Mouse (Mus musculus): ENCODE results near the gene Sp2.

The Sp2 gene

DNA sequence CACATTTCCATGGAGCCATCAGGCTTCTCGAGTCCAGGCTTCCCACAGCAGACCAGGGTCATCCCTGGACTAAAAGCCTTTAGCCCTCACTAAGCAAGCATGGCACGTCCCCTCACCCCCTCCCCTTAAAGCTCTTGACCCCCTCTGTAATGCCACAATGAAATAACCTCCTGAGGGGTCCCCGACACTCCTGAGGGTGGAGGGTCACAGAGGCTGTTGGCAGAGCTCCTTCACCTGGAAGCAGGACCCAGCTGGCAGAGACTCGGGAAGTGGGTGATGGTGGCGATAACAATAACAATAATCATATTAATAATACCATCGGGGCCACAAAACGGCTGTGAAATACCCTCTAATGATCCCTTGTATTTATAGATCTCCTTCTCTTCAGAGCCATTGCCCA is at the start of gene Sp2:
Gene Sp2 (minus strand): TSS at position 101 of the 400 bp plus-strand sequence.
- no peak for DNase-seq (ENCODE audit: inconsistent age in 2 of 2, low spot score in 1 of 2)

DNA sequence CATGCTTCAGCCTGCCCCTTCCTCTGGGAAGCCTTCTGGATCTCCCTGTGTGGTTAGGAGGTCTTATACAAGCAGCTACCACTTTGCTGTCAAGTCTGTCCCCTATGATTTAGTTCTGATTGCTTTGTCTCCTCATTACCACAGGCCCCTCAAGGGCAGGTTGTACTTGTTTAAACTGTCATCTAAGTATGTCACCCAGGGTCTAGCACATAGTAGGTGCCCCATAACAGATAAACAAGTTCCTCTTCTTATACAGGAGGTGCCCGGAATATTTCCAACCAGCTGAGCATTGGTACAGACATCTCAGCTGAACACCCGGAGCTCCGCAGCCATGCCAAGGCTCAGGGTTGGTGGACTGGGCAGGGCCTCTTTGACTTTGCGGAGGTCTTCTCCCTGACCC is 49.7 kb upstream of the Sp2 start:
- DNase-seq (ENCODE audit: inconsistent age in 2 of 2, low spot score in 1 of 2) = no peak

DNA sequence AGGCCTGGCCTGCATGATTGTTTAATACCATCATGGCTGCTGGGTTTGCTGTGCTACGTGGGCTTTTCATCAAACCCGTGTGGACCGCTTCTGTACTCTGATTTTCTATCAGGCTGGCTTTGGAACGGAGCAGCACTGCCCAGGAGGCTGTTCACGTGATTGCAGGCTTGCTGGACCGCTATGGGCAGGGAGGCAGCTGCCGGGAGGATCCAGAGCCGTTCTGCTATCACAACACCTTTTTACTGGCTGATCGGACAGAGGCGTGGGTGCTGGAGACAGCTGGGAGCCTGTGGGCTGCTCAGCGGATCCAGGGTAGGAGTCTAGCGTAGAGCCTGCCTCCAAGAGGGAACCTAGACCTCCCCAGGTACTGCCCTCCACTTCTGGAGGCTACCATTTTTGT is 49.2 kb upstream of the Sp2 start:
- DNase-seq (ENCODE audit: inconsistent age in 2 of 2, low spot score in 1 of 2) = no peak

DNA sequence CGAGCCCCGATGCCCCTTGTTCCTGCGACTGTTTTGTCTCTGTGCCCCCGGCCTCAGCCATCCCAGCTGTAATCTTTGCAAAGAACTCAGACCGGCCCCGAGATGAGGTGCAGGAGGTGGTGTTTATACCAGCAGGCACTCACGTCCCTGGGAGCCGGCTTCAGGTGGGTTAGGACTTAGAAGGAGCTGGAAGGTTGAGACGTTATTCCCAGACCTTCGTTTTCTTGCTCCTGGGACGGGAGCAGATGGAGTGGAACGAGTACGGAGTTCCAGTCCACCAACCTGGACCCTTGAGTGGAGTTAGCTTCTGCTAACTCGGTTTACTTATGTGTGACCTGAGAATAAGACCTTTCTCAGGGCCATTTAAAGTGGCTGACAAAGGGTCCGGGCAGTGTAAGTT is 47.7 kb upstream of the Sp2 start:
- DNase-seq (ENCODE audit: inconsistent age in 2 of 2, low spot score in 1 of 2) = no peak

DNA sequence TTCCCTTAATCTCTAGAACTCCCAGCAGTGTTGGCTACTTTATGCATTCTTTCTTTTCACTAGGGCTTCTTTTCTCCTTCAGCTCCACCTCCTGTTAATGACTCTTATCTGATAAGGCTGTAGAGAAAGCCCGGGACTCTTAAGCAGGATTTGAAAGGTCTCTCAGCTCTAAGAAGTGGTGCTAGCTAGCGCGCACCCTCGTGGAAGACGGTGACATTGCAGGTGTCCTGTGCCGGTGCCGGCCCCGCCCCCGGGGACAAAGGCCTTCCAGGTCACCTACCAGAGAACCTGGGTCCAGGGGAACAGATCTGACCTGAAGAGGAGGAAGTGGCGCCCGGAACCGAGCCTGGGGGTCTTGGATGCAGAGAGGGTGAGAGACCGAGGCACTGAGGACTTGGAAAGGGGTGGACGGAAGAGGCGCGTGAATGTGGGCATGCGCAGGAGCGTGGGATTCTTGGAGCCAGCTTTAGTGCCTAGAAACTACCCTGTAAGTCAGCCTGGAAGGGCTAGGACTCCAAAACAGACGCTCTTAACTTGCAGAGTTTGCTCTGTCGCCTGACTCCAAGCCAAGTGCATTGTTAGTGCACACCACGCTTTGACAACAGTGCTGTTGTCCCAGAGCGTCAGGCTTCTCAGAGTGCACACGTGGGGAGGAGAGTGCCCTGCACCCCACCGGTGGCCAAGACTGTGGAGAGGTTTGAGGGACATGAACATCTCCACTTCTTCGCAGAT is 47.1 kb upstream of the Sp2 start, which contains the start of gene Scrn2:
Gene Scrn2 (plus strand): TSS at position 253 of the 732 bp plus-strand sequence.
- DNase-seq (ENCODE audit: inconsistent age in 2 of 2, low spot score in 1 of 2) = peak; percentile 87 to 96

DNA sequence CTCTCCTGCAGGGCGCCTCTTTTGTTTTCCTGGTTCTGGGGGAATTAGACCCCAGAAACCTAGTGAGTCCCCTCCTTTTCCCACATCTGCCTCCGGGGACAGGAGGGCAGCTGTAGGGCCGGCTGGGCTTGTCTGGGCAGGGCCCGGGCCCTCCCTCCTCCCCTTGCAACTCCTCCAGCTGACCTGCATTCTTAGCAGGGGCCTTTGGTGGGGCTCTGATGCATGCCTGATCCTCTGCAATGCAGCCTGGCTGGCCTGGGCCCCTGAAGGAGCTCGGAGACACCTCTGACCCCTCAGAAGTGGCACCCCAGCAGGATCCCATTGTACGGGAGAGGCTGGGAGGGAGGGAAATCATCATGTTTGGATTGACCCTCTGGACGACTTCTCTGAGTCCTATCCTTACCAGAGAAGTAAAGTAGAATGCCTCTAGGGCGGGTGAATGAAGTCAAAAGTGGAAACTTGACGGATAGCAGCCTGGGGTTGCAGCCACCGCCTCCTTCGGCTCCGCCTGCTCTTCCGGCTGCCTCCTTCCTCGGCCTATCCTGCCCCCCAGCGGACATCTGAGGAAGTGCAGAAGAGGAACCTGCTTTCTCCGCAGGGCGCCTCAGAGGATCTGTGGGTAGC is 43.1 kb upstream of the Sp2 start:
- DNase-seq (ENCODE audit: inconsistent age in 2 of 2, low spot score in 1 of 2) = peak; percentile 85 to 94

DNA sequence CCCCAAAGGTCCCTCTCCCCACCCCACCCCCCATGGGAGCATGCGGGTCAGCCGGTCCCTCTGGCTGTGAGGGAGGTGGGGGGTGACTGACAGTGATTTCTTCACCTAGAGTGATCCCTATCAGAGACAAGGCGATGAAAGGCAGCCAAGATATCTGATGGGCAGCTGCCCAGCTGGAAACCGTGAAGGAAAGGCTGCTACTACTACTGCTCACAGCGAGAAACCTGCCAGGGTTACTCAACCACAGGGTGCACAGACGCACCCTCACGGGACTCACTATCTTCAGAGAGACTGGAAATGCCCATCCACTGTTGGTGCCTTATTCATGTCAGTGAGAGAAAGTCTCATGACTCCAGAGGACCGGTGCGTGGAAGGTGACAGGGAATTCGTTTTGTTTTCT is 42.2 kb upstream of the Sp2 start:
- peak in 1 of 2 experiments; percentile 65 for DNase-seq (ENCODE audit: inconsistent age in 2 of 2, low spot score in 1 of 2)

DNA sequence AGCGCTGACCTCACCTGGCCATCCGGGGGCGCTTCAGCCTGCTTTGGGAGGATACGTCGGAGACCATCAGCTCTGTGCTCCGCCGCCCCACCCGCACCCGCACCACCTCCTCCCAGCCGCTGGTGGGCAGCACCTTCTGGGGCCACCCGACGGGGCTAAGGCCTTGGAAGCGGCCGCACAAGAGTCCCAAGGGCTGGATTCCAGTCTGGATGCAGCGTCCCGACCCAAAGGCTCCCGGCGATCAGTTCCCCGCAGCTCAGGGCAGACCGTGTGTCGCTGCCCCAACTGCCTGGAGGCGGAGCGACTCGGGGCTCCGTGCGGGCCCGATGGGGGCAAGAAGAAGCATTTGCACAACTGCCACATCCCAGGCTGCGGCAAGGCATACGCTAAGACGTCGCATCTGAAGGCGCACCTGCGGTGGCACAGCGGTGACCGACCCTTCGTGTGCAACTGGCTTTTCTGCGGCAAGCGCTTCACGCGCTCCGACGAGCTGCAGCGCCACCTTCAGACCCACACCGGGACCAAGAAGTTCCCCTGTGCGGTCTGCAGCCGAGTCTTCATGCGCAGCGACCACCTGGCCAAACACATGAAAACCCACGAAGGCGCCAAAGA is 39.2 kb upstream of the Sp2 start:
- DNase-seq (ENCODE audit: inconsistent age in 2 of 2, low spot score in 1 of 2) = peak; percentile 77 to 88

DNA sequence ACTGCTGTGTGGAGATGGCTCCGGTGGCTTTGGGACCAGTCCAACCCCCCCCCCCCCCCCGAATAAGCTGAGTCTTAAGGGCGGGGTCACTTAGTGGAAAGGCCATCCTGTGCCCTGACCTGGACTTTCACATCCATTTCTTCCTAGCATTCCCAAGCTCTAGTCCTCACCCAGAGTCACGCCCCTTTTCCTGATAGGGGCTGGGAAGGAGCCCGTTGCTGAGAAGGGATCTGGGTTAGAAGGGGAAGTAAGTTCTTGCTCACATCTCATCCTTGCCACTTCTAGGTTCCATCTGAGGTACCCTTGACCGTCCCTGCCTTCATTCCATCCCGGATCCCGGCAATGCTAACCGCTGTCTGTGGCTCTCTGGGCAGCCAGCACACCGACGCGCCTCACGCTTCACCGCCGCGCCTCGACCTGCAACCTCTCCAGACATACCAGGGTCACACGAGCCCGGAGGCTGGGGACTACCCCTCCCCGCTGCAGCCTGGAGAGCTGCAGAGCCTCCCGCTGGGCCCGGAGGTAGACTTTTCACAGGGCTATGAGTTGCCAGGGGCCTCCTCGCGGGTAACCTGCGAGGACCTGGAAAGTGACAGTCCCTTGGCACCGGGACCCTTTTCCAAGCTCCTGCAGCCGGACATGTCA is 38.5 kb upstream of the Sp2 start:
- DNase-seq (ENCODE audit: inconsistent age in 2 of 2, low spot score in 1 of 2) = no peak

DNA sequence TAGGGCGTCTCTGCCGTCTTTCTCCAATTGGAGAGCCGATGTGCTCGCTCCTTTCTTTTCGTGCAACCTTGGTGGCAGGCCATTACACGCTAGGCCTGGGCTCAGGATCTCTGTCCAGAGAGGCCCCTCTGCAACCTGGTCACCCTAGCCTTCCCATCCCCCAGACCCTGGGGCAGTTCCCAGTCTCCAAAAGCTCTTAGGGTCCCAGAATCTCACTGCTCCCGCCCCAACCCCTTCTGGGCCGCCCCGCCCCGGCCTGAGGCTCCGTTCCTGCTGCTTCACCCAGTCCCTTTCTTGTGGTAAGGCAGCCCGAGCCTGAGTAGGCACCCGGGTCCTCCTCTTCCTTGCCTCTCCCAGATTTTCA is 36.6 kb upstream of the Sp2 start:
- DNase-seq (ENCODE audit: inconsistent age in 2 of 2, low spot score in 1 of 2) = no peak

DNA sequence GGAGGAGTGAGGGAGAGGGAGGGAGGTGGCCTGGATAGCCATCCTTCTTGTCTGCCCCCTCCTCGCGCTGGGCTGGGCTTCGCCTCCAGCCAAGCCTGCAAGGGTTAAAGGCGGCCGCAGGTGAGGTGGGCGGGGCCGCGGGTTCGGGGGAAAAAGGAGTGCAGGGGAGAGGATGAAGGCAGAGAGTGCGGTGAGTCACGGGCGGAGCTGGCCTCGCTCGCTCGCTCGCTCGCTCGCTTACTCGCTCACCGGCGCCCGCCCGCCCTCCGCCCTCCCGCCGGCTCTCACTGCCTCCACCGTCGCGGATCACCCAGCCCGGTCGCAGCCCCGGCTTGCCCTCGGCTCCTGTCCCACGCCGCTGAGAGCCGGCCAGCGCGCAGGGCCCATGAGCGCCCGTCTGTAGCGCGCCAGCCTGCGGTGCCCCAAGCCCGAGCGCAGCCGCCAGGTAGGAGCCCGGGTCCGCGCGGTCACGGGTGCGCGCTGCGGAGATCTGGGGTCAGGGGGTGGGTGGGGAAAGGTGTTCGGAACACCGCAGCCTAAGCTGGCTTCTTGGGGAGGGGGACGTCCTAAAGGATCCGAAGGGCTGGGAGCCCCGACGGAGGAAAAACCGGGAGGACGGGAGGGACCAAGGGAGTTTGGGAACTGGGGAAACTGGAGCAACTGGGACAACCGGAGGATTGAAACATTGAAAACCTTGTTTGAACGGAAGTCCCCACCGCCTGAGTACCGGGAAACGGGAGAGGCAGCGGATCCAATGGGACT is 36.0 kb upstream of the Sp2 start:
- DNase-seq (ENCODE audit: inconsistent age in 2 of 2, low spot score in 1 of 2) = no peak

DNA sequence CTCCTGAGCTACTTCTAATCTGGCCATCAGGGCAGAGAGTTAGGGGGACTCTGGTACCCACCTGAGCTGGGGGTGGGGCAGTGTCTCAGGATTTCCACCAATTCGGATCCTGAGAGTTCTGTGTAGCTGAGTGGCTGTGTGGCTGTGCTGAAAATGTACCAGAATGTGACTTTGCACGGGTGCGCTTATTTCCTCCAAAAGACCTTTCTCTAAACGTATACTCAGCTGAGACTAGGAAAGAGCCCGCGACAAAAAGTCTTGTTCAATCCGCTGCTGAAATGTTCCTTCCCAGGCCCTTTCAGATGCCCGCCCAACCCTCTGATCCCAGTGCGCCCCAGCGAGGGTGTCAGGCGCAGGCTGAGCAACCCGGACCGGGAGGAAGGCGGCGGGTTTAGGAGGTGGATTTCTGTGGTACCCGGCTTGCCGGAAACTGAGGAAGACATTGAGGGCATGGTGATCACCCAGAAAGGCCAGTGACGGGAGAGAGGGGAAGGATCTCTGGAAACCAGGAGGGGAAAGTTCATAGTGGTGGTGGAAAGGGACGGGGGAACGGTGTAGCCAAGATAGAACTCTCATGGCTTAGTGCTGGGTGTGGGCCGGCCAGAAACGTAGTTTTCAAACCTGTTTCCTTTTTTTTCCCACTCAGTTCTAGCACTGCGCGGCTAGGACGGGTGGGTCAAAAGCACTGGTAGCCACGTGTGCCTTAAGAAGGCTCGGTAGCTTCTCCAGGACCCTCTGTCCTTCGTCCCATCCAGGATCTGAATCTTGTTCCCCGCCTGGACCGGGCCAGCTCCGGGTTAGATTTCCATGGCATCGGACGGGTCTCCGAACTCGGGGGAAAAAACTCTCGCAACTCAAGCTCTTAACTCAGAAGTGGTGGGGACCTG is 35.2 kb upstream of the Sp2 start:
- DNase-seq (ENCODE audit: inconsistent age in 2 of 2, low spot score in 1 of 2) = no peak

DNA sequence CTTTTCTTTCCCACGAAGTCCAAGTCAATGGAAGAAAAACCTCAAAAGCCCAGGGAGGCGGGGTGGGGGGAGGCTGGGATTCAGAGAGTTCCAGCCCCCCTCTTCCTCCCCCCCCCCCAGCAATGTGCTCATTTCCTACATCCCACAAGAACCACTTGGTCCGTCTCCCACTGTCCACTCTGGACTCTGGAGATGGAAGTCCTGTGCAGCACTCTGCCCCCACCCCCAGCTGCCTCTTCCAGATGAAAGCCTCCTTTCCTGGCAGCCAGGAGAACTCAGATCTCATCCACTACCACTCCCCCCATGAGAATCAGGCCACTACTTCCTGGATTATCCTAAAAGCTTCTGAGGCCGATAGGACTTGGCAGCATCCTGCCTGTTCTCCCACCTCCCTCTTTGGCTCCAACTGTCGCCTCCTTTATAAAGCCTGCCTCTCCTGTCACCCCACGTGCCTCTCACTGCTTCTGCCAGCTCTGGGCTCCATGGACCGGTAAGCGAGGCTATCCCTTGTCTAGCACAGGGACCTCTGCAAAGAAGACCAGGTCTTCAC is 30.4 kb upstream of the Sp2 start, which contains the start of gene Sp6:
Gene Sp6 (plus strand): TSS at position 274 of the 550 bp plus-strand sequence.
- DNase-seq (ENCODE audit: inconsistent age in 2 of 2, low spot score in 1 of 2) = no peak

DNA sequence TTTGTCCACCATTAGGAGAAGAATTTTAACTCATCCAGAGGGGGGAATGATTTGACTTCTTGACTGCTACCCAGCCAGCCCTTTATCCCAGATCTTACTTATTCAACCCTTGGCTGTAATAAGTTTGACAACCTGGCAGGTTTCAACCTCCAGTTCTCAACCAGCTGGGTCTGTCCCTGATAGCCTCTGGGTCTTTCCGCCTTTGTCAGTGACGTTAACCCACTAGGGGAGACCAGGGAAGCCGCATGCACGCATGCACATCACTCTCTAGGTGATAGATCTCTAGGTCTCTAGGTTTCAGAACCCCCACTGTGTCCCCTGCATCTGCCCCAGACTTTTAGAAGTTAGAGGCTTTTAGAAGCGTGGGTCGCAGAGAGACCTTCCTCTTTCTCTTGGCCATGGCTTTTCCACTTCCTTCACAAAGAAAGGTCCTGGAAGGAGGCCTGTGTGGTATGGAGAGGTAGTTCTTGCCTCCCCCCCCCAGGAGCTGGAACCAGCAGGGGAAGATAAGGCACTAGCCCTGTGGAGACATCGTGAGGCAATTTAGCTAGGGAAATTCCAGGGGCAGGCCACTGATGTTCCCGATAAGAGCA is 26.5 kb upstream of the Sp2 start:
- no peak for DNase-seq (ENCODE audit: inconsistent age in 2 of 2, low spot score in 1 of 2)

DNA sequence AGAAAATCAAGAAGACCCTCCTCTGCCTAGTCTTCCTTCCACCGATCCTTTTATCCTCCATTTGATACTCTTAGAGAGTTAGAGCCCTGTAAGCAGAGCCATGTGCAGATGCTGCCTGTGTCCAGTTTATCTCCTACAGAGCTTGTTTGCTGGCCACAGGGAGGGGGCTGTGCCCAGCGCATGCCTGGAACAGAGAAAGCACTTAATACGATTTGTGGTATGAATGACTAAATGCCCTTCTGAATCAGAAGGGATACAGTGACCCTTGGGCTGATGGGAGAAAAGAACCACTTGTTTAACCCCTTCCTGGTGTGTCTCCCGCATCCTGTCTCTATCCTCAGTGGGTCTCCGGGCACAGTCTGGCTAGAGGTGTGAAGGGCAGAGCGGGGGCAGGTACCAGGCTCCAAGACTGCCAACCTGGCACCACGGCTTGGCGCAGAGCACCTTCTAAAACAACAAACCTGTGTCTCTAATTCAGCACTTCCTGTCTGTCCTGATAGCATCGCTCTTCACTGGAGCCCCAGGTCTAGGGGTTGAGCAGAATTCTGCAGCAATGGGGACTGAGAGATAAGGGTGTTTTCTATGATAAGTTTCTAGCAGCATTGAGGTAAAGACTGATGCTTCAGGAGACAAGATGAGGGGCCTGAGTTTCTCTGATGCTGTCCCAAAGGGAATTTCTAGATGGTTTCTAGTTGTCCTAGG is 24.5 kb upstream of the Sp2 start:
- DNase-seq (ENCODE audit: inconsistent age in 2 of 2, low spot score in 1 of 2) = peak in 1 of 2 experiments; percentile 52

DNA sequence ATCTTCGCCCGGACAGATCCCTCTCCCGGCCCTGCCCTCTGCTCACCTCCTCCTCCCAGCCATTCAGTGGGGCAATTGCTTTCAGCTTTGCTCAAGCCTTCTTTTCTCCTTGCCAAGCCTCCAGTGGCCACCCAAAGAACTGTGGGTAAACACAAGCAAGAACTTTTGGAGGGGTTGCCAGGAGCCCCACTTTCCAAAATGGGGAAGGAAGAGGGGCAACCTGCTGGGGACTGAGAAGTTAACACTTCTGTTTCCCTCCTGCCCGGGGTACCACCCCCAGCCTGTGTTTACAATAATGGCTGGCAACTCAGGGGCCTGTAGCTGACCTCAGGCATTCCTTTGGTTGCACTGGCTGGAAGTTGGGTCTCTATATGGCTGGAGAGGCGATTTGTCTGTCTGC is 20.4 kb upstream of the Sp2 start:
- no peak for DNase-seq (ENCODE audit: inconsistent age in 2 of 2, low spot score in 1 of 2)

DNA sequence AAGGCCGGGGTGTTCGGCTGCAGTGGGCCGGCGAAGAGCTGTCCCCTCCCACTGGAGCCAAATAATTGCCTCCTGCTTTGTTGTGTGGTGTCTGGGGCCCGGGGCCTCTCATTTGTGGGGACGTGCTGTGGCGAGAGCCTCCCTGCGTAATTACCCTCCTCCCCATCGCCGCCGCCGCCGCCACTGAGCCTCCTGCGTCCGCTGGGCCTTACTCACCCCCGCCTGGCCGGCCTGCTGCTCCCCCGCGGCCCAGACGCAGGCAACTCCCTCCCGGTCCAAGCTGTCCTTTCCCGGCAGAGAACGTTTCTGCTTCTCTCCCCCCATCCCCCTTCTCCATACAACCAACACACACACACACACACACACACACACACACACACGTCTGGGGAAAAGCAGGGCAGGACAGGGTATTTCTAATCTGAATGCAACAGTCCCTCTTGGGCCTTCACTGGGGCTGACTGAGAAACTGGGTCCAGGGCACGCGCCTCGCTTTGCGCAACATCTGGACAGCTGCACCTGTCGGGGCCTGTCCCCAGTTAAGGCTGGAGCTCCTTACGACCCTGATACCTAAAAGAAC is 14.7 kb upstream of the Sp2 start:
- peak; percentile 45 to 56 for DNase-seq (ENCODE audit: inconsistent age in 2 of 2, low spot score in 1 of 2)

DNA sequence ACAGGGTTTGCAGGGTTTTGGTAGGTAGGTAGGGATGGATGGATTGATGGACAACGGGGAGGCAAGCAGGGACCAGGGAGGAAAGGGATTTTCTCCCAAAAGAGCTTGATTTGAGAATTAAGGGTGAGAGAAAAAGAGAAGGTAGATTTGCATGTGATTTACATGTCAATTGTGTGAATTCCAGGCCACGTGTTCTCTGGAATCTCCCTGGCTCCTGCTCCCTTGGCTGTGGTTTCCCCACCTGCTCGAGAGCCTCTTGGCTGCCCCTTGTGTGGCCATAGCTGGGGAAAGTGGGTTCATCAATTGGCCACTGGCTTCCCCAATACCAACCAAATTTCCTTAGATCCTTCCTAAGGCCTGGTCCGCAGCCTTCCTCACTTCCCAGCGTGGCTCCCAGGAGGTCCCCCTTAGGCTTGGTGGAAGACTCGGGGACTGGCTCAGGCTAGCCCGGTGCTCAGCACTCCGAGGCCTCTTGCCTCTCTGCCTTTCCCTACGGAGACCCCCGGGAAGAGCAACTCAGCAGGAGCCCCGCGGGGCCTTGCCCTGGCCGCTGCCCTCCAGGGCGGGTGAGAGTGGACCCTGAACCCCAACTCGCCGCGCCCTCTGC is 14.1 kb upstream of the Sp2 start:
- no peak for DNase-seq (ENCODE audit: inconsistent age in 2 of 2, low spot score in 1 of 2)
